Mouse (Mus musculus): ENCODE results near the gene Dram1.
A peak's percentile ranks its signal among the peaks of the same experiment; 100 is the strongest.
"Not testable (repeated sequence)": the region's sequence is repeated elsewhere in the genome, so short reads cannot be mapped to it uniquely, and the experiment has no call there.

Dram1 gene

GRCm38 (mm10) chr10:88385758-88386157, 6.9 kb upstream of the Dram1 start:
- no peak for DNase-seq (ENCODE audit: low read depth, low spot score)

DNA sequence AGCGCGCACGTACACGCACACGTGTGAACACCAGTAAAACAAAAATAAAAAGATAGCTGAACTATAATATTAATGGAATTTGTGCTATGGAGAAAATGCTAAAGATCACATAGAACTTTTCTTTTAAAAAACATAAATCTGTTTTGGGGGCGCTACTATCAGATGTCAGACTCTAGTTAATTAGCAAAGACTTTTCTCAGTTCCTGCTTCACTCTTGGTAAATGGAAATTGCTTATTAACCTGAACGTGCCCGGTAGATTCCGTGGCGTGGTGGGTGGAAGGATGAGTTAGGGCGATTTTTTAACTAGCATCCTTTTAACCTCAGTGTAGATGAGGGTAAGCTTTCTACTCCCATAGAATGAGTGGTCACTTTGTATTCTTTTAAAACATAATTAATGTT, 6.4 kb upstream of the Dram1 start:
- no peak for DNase-seq (ENCODE audit: low read depth, low spot score)

DNA sequence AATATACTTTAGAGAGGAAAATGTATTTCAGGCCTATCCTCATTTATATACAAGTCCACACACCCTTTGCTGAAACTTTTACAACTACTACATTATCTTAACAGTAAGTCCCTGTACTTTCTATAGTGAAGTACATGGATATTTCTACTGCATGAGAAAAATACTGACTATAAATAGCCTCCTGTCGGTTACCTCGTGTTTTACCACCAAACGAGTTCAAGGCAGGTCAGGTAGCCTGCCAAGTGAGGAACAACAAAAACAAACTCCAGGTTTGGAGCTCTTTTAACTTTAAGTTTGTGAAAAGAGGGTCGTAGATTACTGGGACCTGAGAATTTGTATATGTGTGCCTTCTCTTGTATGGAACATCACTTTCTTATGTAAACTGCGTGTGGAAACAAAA, 5.2 kb upstream of the Dram1 start:
- no peak for DNase-seq (ENCODE audit: low read depth, low spot score)

GRCm38 (mm10) chr10:88383479-88383878, 4.6 kb upstream of the Dram1 start:
- DNase-seq (ENCODE audit: low read depth, low spot score) = no peak

DNA sequence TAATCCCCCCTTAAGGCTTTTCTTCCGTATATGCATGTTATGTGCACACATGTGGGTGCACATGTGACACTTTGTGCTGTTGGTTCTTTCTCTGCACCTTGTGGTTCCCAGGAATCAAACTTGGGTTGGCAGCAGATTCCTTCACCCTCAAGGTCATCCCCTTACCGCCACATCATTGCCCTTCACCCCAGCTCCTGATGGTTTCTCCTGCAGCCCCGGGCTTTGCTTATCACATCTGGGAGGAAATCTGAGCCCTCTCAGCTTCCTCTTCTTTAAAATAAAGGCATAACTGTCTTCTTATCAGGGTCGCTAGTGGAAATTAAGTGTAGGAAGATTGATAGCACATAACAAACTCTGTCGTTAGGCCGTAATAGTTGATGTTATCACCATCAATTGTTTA, 3.1 kb upstream of the Dram1 start:
- no peak for DNase-seq (ENCODE audit: low read depth, low spot score)

DNA sequence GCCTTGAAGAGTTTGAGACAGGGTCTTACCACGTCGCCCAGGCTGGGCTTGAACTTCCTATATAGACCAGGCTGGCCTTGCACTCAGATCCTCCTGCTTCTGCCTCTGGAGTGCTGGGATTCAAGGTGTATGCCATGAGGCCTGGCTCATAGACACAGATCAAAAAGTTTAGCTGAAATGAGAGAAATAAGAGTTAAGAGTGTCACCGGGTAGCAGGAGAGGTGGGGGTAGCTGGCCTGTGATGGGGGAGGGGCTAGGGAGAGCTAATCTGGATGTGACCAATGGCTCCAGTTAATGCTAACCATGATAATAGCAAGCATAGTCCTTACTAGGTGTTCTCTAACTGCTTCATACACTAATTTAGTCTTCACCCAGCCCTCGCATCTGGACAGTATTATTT, 2.4 kb upstream of the Dram1 start:
- DNase-seq (ENCODE audit: low read depth, low spot score) = no peak

DNA sequence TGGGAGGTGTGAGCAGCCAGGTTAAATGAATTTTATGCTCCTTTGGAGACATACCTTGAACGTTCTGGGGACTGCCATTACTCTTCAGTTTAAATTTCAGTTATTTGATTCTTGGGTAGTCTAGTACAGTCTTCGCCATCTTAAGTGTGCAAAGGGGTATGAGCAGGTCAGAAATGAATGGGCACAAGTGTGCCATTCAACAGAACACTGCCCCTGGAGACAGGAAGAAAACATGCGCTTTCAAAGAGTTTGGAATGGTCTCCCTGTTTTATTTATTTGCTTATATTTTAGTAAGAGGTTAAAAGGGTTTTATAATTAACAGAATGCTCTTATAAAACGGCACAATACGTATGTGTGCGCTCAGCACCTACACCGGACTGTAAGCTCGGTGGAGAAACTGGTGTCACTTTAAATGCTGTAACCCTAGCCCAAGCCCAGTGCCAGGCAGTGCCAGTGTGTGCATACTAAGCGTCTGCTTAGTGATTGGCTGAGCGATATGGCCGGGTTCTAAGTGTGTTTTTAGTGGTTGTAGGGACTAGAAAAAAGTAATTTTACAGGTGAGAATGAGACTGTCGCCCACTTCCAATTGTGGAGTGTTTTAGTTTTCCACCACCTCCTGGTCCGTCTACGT, 1.7 kb upstream of the Dram1 start:
- DNase-seq (ENCODE audit: low read depth, low spot score) = no peak

- peak; percentile 31 for DNase-seq (ENCODE audit: low read depth, low spot score)
These were observed 1.1 kb upstream of the Dram1 start for GRCm38 (mm10) chr10:88380002-88380401.

GRCm38 (mm10) chr10:88377666-88378065, 1.2 kb downstream of the Dram1 start:
- no peak for DNase-seq (ENCODE audit: low read depth, low spot score)

GRCm38 (mm10) chr10:88376770-88377169, 2.1 kb downstream of the Dram1 start:
- DNase-seq (ENCODE audit: low read depth, low spot score) = peak; percentile 86

GRCm38 (mm10) chr10:88374984-88375383, 3.9 kb downstream of the Dram1 start:
- peak; percentile 32 for DNase-seq (ENCODE audit: low read depth, low spot score)

- DNase-seq (ENCODE audit: low read depth, low spot score) = not testable (repeated sequence)
These were observed 5.9 kb downstream of the Dram1 start for GRCm38 (mm10) chr10:88372945-88373344.

DNA sequence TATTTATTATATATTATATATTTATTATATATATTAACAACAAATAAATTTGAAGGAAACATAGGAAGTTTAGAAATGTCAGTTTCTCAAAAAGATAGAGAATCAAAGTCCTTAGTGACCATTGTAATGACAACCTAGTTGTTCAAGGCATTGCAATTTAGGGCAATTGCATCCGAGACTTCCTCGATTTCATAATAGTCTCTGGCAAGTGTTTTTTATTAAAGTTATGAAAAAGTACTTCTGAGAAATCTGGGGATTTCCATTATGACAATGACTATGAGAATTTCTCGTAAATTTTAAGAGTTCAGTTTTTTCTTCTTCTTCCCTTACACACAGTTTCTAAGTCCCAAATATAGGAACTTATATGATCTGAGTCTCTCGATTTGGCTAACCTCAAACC, 6.4 kb downstream of the Dram1 start:
- DNase-seq (ENCODE audit: low read depth, low spot score) = no peak

DNA sequence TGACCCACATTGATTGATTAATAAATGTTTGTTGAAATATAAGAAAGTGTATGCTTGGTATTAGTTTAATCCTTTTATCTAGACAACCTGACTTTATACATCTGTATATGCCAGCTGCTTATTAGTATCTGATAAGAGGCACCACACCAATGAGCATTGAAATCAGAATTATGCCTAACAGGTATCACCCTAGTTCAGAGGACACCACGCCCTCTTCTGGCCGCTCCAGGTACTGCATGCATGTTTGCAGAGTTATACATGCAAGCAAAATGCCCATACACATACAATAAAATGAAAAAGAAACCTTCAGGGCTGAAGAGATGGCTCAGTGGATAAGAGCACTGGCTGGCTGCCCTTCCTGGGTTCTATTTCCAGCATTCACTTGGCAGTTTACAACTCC, 7.1 kb downstream of the Dram1 start:
- DNase-seq (ENCODE audit: low read depth, low spot score) = peak; percentile 52

- no peak for DNase-seq (ENCODE audit: low read depth, low spot score)
These were observed 9.6 kb downstream of the Dram1 start for GRCm38 (mm10) chr10:88369233-88369632.

- no peak for DNase-seq (ENCODE audit: low read depth, low spot score)
These were observed 14.7 kb downstream of the Dram1 start for GRCm38 (mm10) chr10:88364221-88364620.

GRCm38 (mm10) chr10:88362218-88362617, 16.7 kb downstream of the Dram1 start:
- no peak for DNase-seq (ENCODE audit: low read depth, low spot score)

GRCm38 (mm10) chr10:88356983-88357559, 21.8 kb downstream of the Dram1 start:
- peak; percentile 31 for DNase-seq (ENCODE audit: low read depth, low spot score)

- no peak for DNase-seq (ENCODE audit: low read depth, low spot score)
These were observed 22.5 kb downstream of the Dram1 start for GRCm38 (mm10) chr10:88356114-88356982.

DNA sequence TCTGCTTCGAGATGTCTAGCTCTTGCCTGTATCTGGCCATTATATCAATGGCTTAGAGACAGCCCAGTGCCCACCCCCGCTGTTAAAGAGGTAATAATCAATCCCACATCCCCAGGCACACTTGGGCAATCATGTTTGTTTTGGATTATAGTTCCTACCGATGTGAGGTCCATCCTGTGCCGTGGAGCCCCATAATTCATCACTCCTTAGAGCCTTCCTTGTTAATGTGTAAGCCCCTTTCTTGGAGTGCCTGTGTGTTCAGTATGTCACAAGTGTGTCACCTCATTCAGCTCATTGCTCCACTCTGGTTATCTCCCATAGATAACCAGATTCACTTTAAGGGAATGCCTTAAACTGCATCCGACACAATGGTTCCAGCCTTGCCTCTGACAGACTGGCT, 24.3 kb downstream of the Dram1 start:
- DNase-seq (ENCODE audit: low read depth, low spot score) = no peak

GRCm38 (mm10) chr10:88352549-88352948, 26.3 kb downstream of the Dram1 start:
- no peak for DNase-seq (ENCODE audit: low read depth, low spot score)

DNA sequence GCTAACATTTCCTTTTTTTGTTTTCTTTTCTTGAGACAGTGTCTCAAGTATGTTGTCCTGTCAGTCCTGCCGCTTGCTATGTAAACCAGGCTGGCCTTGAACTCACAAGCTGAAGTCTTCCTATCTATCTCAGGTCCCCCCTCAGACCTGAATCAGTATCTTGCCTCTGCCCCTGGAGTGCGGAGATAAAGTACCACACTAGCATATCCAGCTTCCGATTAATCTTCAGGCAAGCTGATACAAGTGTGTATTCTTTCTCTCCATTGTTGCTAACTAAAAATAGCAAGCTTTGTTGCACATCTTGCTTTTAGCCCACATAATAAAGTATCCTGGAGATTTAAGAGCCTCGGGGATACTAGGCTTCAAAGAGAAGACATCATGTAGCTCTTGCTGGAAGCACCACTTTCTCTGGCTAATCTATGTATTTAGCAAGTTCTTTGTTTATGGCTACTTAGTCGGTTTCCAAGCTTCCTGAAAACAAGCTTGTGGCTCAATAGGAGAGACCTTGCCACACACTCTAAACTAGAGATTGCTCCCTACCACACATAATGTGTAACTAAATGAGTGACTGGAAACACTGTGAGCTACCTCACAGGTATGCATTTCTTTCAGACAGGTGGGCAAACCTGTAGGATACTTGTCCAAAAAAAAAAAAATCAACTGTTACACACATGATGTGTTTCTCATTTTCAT, 27.3 kb downstream of the Dram1 start:
- DNase-seq (ENCODE audit: low read depth, low spot score) = no peak

Measured in ES-CJ7 (cell line).